Mouse (Mus musculus) WW6 (cell line): Measurements from ENCODE around the gene Gm38431.
A peak's percentile ranks its signal among the peaks of the same experiment; 100 is the strongest.

Source experiments
- DNase-seq: peaks from one replicate; pipeline ENCODE4 v3.0.0-alpha.2; 2013; ENCODE audit warnings: low read depth, low spot score

Gene Gm38431

DNA sequence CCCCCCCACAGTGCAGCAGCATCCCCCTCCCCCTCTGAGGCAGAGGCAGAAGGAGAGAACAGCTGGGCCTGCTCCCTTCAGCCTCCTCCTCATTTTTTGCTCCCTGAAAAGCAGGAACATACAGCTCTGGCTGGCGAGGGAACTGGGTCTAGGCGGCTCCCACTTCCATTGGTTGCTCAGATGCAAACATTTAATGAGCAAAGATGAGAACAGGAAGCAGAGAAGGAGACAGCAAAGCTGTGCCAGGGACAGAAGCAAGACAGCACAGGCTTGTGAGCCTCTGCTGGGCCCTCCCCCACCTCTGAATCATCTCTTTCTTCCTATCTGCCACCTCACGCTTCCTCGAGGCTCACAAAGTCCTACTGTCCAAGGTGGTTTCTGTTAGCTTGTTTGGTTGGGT, 50.5 kb downstream of the Gm38431 start:
- DNase-seq = no peak

DNA sequence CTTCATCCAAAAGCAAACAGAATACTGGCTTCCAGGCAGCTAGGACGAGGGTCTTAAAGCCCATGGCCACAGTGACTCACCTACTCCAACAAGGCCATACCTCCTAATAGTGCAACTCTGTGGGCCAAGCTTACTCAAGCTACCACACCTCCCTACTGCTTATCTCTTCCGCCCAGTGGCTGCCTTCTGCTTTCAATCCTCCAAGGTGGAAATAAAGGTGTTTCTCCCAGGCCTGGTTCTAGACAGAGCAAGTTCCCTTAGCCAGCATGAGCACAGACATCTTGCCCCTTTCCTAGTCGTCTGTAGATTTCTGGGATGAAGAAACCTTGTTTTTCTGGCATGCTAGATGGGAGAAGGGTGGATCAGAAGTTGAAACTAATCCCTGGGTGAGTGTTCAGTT, 52.0 kb downstream of the Gm38431 start:
- DNase-seq = no peak

DNA sequence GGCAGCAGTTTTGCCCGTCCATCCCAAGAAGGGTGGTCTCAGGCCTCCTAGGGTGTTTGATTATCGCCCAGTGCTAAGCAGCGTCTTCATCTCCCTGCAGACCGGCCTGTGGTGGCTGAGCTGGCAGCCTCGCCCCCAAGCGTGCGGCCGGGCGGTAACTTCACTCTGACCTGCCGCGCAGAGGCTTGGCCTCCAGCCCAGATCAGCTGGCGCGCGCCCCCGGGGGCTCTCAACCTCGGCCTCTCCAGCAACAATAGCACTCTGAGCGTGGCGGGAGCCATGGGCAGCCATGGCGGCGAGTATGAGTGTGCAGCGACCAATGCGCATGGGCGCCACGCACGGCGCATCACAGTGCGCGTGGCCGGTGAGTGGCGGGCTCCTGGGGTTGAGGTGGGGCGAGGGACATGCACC, 54.3 kb downstream of the Gm38431 start:
- DNase-seq = no peak

DNA sequence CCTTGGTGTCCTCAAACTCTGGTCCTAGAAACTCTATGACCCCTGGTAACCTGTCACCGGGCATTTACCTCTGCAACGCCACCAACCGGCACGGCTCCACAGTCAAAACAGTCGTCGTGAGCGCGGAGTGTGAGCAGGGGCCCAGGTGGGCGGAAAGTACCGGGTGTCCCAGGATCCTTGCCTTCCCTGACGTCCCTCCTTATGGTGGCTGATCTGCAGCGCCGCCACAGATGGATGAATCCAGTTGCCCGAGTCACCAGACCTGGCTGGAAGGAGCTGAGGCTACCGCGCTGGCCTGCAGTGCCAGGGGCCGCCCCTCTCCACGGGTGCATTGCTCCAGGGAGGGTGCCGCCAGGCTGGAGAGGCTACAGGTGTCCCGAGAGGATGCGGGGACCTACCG, 55.1 kb downstream of the Gm38431 start:
- DNase-seq = no peak

DNA sequence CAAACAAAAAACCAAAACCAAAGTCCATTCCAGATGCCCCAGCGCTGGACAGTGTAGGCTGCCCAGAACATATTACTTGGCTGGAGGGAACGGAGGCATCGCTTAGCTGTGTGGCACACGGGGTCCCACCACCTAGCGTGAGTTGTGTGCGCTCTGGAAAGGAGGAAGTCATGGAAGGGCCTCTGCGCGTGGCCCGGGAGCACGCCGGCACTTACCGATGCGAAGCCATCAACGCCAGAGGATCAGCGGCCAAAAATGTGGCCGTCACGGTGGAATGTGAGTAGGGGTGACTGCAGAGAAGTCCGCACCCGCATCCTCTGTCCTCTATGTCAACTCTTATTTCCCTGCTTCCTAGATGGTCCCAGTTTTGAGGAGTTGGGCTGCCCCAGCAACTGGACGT, 55.6 kb downstream of the Gm38431 start:
- DNase-seq = no peak

DNA sequence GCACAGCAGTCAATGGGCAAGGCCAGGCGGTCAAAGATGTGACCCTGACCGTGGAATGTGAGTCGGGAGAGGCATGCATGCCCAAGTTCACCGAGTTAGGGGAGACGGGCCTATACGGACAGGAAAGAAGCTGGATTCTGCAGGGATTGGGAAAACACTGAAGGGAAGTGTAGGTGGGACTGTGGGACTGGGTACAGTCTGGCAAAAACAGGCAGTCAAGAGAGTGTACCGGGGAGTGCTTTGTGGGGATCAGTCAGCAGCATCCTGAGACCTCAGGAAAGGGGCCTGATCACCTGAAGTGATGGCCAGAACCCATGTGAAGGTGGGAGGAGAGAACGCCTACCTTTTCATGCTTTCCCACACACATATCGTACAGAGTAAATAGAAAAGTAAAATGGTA, 56.2 kb downstream of the Gm38431 start:
- DNase-seq = no peak

DNA sequence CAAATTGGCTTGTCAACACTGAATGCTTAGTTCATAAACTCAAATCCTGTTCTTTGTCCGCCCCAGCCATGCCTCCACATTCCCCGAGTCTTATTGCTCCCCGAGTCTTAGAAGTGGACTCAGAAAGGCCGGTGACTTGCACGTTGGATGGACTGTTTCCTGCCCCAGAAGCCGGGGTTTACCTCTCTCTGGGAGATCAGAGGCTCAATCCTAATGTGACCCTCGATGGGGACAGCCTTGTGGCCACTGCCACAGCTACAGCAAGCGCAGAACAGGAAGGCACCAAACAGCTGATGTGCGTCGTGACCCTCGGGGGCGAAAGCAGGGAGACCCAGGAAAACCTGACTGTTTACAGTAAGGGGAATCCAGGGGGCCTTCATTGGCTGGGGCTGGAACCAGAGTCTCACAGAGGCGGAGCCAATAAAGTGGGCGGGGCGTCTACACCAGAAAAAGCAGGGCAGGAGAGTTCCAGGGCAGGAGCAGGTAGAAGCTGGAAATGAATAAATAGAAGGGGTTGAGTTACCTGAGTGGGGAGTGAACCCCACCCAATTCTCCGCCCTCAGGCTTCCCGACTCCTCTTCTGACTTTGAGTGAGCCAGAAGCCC, 57.2 kb downstream of the Gm38431 start:
- DNase-seq = no peak

DNA sequence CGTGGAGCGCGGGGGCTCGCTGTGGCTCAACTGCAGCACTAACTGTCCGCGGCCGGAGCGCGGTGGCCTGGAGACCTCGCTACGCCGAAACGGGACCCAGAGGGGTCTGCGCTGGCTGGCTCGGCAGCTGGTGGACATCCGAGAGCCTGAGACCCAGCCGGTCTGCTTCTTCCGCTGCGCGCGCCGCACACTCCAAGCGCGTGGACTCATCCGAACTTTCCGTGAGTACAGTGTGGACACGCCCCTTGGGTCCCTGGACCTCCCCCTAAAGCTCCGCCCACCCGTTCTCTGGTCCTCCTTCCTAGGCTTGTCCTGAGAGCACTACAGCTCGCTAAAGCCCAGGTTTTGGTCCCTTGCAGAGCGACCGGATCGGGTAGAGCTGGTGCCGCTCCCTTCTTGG, 58.7 kb downstream of the Gm38431 start:
- peak; percentile 83 for DNase-seq

DNA sequence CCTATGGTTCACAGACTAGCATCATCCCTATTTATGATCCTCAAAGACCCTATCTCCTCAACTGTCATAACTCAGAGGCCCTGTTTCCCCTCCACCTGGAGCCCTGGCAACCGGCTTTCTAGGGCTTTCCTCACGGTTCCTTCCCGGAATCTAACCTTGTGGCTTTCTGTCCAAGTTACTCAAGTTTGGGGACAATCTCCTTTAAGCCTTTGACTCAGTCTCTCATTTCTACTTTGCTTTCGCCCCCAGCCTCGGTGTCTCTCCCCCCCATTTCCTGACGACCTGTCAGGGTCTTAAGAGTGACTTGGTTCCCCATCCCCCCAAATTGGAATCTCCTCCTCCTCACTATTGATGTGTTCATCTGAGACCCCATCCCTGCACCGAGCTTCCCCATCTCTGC, 59.3 kb downstream of the Gm38431 start:
- no peak for DNase-seq

DNA sequence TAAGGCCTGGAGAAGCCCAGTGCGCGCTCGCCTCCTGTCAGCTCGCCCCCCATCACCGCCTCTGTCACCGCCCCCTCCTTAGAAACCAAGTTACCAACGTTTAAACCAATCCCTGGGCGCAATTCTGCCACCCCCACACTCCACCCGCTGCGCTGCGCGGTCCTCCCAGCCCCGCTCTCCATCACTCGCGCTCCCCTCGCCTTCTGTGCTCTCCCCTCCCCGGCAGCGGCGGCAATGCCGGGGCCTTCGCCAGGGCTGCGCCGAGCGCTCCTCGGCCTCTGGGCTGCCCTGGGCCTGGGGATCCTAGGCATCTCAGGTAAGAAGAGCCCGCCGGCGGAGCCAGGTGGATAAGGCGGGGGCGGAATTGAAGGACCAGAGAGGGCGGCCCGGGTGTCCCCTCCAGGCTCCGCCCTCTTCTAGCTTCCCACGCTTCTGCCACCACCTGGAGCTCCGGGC, 59.9 kb downstream of the Gm38431 start, which contains the start of gene Icam5:
Gene Icam5, plus strand, starts transcription at position 178 of the 456 bp plus-strand sequence.
- DNase-seq = no peak

DNA sequence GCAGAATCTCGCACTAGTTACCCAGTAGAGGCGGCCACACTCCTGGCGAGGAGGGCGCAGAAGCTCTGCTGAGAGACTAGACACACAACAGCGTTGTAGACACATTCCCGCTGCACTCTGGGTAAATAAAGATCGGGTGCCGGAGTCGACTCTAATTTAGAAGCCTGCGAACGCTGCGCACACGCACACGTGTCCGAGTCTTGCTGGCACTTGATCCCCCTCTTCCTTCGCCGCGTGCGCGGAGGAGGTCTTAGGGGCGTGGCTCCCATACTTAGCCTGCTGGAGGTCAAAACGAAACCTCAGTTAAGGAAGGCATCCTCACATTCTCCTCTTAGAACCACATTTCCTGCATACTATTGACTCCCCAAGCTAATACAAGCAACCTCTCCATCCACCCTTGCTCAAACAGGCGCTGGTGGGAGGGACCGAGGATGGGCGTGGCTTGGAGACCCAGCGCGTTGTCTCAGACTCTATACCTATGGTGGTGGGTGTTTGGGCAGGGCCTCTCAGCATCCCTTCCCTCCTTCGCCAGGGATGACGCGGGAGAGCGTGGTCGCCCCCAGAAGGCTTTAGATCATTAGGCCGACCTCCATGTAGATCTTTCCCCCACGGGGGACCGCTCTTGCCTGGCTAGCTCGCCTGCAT, 60.4 kb downstream of the Gm38431 start:
- DNase-seq = no peak

DNA sequence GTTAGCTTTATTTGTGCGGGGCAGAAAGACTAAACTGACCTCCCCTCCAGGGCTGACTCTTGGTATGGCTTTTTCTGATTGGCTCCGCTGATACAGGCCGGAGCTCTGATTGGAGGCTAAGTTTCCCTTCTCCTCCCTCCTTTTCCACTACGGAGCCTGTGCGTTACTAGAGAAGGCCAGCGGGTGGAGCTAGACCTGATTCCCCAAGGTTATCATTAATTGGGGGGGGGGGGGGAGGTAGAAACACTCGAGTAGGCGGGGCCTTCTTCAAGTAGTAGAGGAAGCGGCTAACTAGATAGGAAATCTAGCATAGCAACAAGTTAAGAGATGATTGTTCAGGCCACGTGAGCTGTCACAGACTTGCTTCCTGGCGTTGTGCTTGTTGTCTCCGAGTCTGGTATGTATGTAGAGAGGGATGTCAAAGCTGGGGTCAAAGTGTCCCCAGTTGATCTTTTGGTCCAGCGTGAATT, 61.0 kb downstream of the Gm38431 start:
- peak; percentile 87 for DNase-seq

DNA sequence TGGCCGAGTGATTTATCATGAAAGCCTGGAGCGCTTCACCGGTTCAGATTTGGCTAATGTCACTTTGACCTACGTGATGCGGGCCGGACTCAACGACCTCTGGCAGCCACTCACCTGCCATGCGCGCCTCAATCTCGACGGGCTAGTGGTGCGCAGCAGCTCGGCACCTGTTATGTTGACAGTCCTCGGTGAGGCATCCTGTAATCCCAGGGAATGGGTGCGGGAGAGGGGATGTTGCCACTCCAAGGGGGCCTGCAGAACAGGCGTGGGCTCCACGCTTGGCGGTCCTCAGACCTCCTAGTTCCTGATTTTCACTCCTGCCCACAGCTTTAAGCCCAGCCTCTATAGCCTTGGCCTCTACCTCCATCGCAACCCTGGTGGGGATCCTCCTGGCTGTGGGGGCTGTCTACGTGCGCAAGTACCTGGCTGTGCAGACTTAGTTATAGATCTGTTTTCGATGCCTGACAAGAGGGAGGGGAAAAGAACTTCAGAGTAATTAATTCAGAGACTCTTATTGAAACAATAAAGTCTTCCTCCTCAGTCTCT, 61.7 kb downstream of the Gm38431 start:
- DNase-seq = no peak

DNA sequence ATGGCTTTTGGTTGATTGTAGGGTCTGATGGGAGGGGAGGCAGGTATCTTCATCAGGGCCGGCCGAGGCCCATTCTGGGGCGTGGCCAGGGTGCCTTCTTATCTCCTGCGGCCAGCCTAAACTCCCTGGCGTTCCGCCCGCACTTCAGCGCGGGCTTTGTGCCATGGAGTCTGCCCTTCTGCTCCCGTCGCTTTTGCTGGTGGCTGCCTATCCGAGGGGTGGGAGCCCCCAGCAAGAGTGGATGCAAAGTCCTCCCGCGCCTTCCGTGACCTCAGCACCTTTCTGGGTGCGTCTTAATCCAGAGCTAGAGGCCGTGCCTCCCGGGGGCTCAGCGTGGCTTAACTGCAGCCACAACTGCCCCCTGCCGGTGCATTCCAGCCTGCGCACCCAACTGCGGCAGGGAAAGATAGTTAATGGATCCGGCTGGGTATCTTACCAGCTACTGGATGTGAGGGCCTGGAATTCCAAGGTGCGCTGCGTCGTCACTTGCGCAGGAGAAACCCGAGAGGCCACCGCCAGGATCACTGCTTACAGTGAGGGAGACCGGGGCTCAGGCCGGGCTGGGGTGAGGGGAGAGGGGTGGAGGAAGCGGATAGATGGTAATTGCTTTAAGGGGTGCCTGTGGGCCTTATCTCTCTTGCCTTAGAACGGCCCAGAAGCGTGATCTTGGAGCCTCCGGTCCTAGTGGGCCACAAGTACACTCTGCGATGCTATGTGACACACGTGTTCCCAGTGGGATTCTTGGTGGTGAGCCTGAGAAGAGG, 62.3 kb downstream of the Gm38431 start, which contains the start of gene Icam4:
Gene Icam4, plus strand, starts transcription at position 83 of the 764 bp plus-strand sequence.
- DNase-seq = peak; percentile 78

DNA sequence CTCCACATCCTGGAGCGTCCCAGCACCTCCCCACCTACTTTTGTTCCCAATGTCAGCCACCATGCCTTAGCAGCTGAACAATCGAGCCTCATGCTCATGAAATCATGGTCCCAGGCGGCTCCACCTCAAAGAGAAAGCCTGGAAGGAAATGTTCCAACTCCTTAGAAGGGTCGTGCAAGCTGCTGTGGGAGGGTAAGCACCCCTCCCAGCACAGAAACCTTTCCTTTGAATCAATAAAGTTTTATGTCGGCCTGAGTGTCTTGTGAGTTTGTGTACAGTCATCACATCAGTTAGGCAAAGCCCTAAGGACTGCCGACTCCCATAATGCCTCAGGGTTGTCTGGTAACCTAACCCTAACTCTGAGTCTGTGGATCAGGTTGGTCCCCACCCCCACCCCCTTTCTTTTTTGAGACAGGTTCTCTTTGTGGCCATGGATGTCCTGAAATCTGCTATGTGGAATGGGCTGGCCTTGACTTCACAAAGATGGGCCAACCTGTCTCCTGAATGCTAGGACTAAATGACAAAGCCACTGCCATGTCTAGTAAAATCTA, 63.2 kb downstream of the Gm38431 start:
- DNase-seq = no peak

DNA sequence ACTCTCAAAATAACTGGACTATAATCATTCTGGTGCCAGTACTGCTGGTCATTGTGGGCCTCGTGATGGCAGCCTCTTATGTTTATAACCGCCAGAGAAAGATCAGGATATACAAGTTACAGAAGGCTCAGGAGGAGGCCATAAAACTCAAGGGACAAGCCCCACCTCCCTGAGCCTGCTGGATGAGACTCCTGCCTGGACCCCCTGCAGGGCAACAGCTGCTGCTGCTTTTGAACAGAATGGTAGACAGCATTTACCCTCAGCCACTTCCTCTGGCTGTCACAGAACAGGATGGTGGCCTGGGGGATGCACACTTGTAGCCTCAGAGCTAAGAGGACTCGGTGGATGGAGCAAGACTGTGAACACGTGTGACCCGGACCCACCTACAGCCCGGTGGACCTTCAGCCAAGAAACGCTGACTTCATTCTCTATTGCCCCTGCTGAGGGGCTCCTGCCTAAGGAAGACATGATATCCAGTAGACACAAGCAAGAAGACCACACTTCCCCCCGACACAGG, 64.0 kb downstream of the Gm38431 start:
- no peak for DNase-seq

DNA sequence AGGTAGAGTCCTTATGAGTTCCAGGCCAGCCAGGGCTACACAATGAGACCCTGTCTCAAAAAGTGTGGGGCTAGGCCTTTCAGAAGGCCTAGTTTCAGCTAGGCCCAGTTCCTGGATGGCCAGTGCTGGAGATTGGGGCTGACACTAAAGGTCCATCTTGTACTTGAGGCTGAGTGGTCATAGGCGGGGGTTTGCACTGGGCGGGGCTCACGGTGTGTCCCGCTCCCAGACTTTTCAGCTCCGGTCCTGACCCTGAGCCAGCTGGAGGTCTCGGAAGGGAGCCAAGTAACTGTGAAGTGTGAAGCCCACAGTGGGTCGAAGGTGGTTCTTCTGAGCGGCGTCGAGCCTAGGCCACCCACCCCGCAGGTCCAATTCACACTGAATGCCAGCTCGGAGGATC, 64.9 kb downstream of the Gm38431 start:
- no peak for DNase-seq

DNA sequence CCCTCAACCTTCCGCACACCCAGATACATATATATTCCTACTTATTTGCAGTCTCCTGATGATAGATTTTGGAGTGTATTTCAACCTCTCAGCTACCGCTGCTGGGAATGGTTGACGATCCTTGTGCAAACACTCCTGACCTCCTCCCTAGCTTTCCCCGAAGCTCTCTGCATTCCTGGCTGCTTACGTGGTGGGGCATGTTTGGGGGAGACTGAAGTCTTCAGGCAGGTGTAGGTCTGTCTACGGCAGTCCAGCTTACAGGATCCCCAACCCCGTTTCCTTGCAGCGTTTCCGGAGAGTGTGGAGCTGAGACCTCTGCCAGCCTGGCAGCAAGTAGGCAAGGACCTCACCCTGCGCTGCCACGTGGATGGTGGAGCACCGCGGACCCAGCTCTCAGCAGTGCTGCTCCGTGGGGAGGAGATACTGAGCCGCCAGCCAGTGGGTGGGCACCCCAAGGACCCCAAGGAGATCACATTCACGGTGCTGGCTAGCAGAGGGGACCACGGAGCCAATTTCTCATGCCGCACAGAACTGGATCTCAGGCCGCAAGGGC, 66.5 kb downstream of the Gm38431 start:
- no peak for DNase-seq

DNA sequence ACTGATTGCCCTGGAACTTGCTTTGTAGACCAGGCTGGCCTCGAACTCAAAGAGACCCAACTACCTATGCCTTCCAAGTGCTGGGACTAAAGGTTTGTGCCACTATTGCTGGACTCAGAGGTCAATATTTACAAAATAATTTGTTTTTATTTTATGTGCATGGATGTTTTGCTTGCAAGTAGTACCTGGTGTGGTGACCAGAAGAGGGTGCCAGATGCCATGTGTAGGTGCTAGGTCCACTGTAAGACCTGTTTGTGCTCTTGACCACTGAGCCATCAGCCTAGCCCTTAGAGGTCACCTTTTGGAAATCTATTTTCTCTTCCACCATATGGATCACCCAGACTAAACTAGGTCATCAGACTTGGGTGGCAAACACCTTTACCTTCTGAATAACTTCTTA, 69.1 kb downstream of the Gm38431 start:
- no peak for DNase-seq

DNA sequence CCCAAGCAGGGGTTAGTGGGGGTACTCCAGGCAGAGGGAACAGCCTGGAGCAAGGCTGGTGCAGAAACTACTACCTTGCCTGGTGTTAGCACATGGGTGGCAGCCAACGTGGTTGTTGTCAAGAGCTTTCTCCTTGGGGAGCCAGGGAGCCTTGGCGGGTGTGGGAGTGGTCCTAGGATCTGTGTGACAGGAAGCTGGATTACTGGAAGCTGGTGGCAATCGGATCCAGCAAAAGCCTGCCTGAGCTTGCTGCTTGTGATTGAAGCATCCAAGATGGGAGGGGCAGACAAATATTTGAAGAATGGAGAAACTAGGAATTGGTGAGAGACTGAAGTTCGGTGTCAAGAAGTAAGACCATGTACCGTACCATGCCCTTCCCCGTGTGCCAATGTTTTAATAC, 69.5 kb downstream of the Gm38431 start:
- DNase-seq = no peak

DNA sequence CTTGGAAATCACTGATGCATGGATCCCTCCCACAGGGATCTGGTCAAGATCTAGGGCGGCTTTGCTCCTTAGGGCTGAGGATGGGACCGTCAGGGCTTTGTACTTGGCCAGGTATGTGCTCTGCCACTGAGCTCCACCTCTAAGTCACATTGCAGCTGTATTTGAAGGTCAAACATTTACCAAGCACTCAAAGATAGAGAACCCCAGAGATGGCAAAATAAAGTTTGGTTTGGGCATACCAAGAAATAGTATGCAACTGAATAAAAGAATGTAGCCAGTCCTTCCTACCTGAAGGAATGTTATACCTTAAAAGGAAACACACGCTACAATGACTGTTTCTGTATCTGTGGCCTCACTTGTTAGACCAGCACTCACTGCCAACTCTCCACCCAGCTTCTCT, 70.4 kb downstream of the Gm38431 start:
- no peak for DNase-seq
